Mouse (Mus musculus): Measurements from ENCODE around the gene Slc38a4. TPM values are rescaled to one million over a fixed set of nuclear protein-coding genes. Genes with fewer than 3 reads are reported as not detected.

Slc38a4 gene
- polyA plus RNA-seq, 1 experiment from 2014 or later, result 23.9 TPM

DNA sequence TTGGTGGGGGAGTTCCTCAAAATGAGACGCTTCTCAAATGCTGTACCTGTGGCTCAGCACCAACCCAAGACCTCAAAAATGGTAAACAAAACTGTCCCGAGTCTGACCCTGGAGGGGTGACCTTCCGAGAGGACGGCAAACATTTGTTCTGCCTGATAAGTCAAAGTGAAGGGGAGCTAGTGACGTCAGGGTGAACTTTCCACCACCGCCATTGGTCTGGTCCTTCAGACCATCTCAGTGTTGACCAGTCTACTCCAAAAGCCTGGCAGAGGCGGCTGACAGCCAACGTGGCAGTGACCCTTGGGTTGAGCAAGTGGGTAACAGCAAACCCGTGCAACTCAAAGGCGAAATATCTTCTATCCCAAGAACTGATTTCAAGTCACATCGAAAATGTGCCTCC, 27.1 kb downstream of the Slc38a4 start:
- H3K4me1 ChIP-seq (ENCODE audit: insufficient read depth, low read depth, low read length), result 0 out of 2 replicates have a peak, but pooled peaks cover 6% of the 10 kb centered on the region
- H3K36me3 ChIP-seq (ENCODE audit: insufficient read depth, low read length), result no peaks in the 10 kb centered on the region
- no peak overlapping the region for H3K9ac ChIP-seq (replicated peaks; ENCODE audit: low read depth)
- H3K9me3 ChIP-seq (ENCODE audit: low read length), result no peaks in the 10 kb centered on the region
- DNase-seq (ENCODE audit: low spot score) (peak; percentile 61), ATAC-seq (peak; percentile 89)
- H3K27ac ChIP-seq (ENCODE audit: low read length), result no peak overlapping the region
- no peak overlapping the region for H3K4me2 ChIP-seq (replicated peaks; ENCODE audit: low read depth, low read length)
- no peaks in the 10 kb centered on the region for H3K27me3 ChIP-seq (replicated peaks; ENCODE audit: insufficient read depth, low read length)
- TF ChIP-seq EP300 (IDR thresholded peaks at IDR 0.05), result peak; percentile 44; the same call in 1 of the 2 replicates
- no peak for TF ChIP-seq CTCF (IDR thresholded peaks at IDR 0.05)
- H3K4me3 ChIP-seq (ENCODE audit: low read depth, low read length), result no peak overlapping the region
- WGBS, result 40% methylated on average over 11 of the region's 11 CpGs

DNA sequence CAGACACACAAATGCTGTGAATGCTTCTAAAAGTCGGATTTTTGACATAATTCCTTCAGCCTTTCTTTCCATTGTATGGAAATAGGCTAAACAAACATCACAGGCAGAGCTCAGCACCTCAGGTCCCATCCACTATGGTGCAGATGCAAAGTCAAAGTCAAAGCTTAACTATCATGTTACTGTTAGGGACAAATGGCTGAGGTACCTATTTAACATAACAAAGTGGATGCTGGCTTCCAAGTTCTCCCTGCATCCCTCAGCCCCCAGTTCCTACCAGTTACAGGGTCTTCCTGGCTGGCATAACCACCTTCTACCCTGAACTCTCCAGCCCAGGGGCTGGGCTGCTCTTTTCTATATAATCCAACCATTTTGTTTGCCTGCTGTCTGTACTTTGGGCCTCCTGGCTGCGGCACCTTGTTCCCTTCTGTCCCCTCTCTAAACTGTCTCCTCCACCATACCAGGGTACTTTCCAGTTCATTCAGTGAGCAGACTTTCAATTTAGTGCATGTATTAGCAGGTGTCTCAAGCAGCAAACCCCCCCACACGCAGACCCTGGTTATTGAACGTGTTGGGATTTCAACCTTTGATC, 27.6 kb downstream of the Slc38a4 start:
- WGBS, result 34% methylated on average over 4 of the region's 4 CpGs
- Histone ChIP-seq H3K4me1 (ENCODE audit: insufficient read depth, low read depth, low read length) (0 out of 2 replicates have a peak, but pooled peaks cover 6% of the 10 kb centered on the region), H3K4me3 (ENCODE audit: low read depth, low read length) (no peak overlapping the region), H3K27ac (ENCODE audit: low read length) (no peak overlapping the region), H3K36me3 (ENCODE audit: insufficient read depth, low read length) (no peaks in the 10 kb centered on the region), H3K9ac (replicated peaks; ENCODE audit: low read depth) (no peak overlapping the region), H3K4me2 (replicated peaks; ENCODE audit: low read depth, low read length) (no peak overlapping the region), H3K27me3 (replicated peaks; ENCODE audit: insufficient read depth, low read length) (no peaks in the 10 kb centered on the region), H3K9me3 (ENCODE audit: low read length) (no peaks in the 10 kb centered on the region)
- DNase-seq (ENCODE audit: low spot score), result no peak
- ATAC-seq, result no peak
- no peak for TF ChIP-seq EP300 (IDR thresholded peaks at IDR 0.05)
- no peak for TF ChIP-seq CTCF (IDR thresholded peaks at IDR 0.05)

DNA sequence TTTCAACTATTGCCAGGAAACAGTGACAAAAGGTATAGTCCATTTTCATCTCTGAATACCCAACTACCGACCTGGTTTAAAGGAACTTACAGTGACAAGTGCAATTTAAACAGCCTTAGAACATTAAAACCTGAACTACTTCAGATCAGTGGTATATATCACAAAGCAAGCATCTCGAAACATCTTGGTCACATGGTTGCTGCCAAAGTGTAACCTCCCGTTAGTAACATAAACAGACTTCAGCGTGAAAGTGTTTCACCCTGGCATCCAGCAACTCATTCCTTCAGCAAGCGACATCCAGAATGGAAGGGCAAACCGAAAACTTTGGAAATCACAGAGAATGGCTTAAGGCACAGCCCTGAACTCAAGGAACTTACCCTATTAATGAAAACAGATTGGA, 29.1 kb downstream of the Slc38a4 start:
- H3K9ac ChIP-seq (replicated peaks; ENCODE audit: low read depth), result no peak overlapping the region
- no peak overlapping the region for H3K4me2 ChIP-seq (replicated peaks; ENCODE audit: low read depth, low read length)
- no peaks in the 10 kb centered on the region for H3K9me3 ChIP-seq (ENCODE audit: low read length)
- DNase-seq (ENCODE audit: low spot score) (no peak), ATAC-seq (no peak)
- no peaks in the 10 kb centered on the region for H3K27me3 ChIP-seq (replicated peaks; ENCODE audit: insufficient read depth, low read length)
- WGBS, result 31% methylated on average over 6 of the region's 6 CpGs
- H3K27ac ChIP-seq (ENCODE audit: low read length), result no peak overlapping the region
- TF ChIP-seq EP300 (IDR thresholded peaks at IDR 0.05) (no peak), CTCF (IDR thresholded peaks at IDR 0.05) (no peak)
- no peaks in the 10 kb centered on the region for H3K36me3 ChIP-seq (ENCODE audit: insufficient read depth, low read length)
- H3K4me3 ChIP-seq (ENCODE audit: low read depth, low read length), result no peak overlapping the region
- H3K4me1 ChIP-seq (ENCODE audit: insufficient read depth, low read depth, low read length), result 0 out of 2 replicates have a peak, but pooled peaks cover 6% of the 10 kb centered on the region

DNA sequence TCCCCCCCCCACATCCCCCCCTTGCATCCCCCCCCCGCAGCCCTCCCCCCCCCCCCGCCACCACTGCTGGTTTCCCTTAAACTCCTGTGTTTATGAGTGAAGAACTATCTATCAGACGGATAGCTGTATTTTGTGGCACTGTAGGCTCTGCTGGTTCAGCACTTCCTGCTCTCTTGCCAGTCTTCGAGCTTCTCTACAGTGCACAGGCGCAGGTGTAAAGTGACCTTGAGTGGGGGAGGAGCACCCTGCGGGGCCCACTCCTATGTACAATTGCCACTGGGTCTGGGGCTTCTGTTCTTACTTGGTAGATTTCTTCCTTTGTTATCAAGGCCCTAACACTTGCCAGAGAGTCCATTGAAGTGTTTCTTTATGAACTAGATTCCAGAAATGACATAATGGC, 33.0 kb downstream of the Slc38a4 start:
- WGBS, result 49% methylated on average over 4 of the region's 6 CpGs
- no peak for ATAC-seq
- Histone ChIP-seq H3K9ac (replicated peaks; ENCODE audit: low read depth) (no peak overlapping the region), H3K4me3 (ENCODE audit: low read depth, low read length) (no peak overlapping the region), H3K27me3 (replicated peaks; ENCODE audit: insufficient read depth, low read length) (no peaks in the 10 kb centered on the region), H3K4me2 (replicated peaks; ENCODE audit: low read depth, low read length) (no peak overlapping the region), H3K4me1 (ENCODE audit: insufficient read depth, low read depth, low read length) (no peaks in the 10 kb centered on the region), H3K9me3 (ENCODE audit: low read length) (no peaks in the 10 kb centered on the region), H3K27ac (ENCODE audit: low read length) (no peak overlapping the region), H3K36me3 (ENCODE audit: insufficient read depth, low read length) (no peaks in the 10 kb centered on the region)
- no peak for DNase-seq (ENCODE audit: low spot score)
- no peak for TF ChIP-seq CTCF (IDR thresholded peaks at IDR 0.05)

DNA sequence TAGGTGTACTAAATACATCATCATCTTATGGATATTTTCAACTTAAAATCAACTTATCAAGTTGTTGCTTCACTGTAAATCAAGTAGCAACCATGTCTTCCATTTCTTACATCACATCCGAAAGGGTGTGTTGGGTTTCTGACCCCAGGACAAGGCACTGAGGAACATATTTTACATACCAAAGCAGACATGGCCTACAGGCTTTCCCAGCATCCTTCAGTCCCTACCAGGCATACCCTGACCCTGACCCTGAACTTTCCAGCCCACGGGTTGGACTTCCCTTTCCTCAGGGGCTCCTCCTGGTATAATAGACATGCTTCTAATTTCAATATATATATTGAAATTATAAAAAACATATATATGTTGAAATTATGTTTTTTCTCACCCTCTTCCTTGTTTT, 33.5 kb downstream of the Slc38a4 start:
- 83% methylated on average over 2 of the region's 2 CpGs for WGBS

DNA sequence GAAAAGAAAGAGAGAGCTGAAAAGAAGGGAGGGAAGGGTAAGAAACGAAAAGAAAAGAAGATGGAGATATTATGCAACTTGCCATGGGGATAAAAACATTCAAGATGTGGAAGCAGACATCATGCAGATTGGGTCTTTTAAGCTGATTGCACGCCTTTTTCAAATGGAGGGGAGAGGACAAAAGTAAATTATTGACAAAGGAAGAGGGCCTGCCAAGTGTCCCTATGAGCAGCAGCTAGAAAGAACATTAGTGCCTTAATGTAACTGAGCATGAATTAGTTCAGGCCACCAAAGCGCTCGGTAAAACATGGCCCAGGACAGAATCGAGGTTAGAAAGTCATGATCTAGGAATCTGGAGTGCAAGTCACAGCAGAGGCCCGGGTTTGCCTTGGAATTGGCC, 35.5 kb downstream of the Slc38a4 start:
- TF ChIP-seq CTCF (IDR thresholded peaks at IDR 0.05) (no peak), EP300 (IDR thresholded peaks at IDR 0.05) (no peak; the same call in 1 of the 2 replicates)
- Histone ChIP-seq H3K9ac (replicated peaks; ENCODE audit: low read depth) (no peak overlapping the region), H3K4me1 (ENCODE audit: insufficient read depth, low read depth, low read length) (no peaks in the 10 kb centered on the region), H3K27me3 (replicated peaks; ENCODE audit: insufficient read depth, low read length) (no peaks in the 10 kb centered on the region), H3K4me3 (ENCODE audit: low read depth, low read length) (no peak overlapping the region), H3K4me2 (replicated peaks; ENCODE audit: low read depth, low read length) (no peak overlapping the region), H3K27ac (ENCODE audit: low read length) (no peak overlapping the region), H3K9me3 (ENCODE audit: low read length) (no peaks in the 10 kb centered on the region), H3K36me3 (ENCODE audit: insufficient read depth, low read length) (no peaks in the 10 kb centered on the region)
- ATAC-seq, result no peak
- 56% methylated on average over 6 of the region's 6 CpGs for WGBS
- DNase-seq (ENCODE audit: low spot score), result peak; percentile 31

More for the DNA sequence above, 33.5 kb downstream of the Slc38a4 start:
- Histone ChIP-seq H3K36me3 (ENCODE audit: insufficient read depth, low read length) (no peaks in the 10 kb centered on the region), H3K9ac (replicated peaks; ENCODE audit: low read depth) (no peak overlapping the region), H3K27ac (ENCODE audit: low read length) (no peak overlapping the region), H3K4me2 (replicated peaks; ENCODE audit: low read depth, low read length) (no peak overlapping the region), H3K4me1 (ENCODE audit: insufficient read depth, low read depth, low read length) (no peaks in the 10 kb centered on the region), H3K4me3 (ENCODE audit: low read depth, low read length) (no peak overlapping the region), H3K27me3 (replicated peaks; ENCODE audit: insufficient read depth, low read length) (no peaks in the 10 kb centered on the region), H3K9me3 (ENCODE audit: low read length) (no peaks in the 10 kb centered on the region)
- TF ChIP-seq EP300 (IDR thresholded peaks at IDR 0.05) (no peak), CTCF (IDR thresholded peaks at IDR 0.05) (no peak)
- ATAC-seq (no peak), DNase-seq (ENCODE audit: low spot score) (no peak)
